Mouse (Mus musculus): ENCODE results near the gene Lipf.

The Lipf gene

DNA sequence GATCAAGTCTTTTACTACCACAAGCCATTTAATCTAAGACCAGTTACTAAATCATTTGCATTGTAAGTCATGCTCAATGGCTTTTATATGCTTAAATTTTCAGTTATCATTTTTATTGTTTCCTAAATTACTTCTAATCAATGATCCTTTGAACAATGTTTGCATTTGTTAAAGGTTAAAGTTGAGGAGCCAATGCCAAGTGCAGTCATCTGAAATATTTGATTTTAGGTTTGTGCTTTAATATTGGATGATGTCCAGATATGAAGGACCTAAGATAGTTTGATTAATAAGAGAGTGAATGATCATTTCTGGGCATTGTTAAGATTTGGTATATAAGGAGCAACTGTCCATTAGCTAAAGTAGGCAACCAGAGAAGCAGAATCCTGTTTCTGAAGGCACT is at the start of gene Lipf:
TSS of gene Lipf (plus strand) at position 301 of the 400 bp plus-strand sequence.
- DNase-seq (ENCODE audit: low read depth, low spot score) = no peak

DNA sequence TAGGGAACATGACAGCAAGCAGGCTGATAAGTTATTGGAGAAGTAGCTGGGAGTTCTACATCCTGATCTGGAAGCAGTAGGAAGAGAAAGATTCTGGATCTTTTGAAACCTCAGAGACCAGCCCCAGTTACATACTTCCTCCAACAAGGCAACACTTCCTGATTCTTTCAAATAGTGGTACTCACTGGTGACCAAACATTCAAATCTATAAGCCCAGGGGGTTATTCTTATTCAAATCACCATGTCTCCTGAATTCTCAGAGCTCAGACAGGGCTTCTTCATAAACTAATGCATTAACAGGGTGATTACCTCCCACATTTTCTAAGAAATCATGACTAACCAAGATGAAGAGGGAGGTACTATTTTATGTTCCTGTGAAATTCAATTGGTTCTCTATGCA is 36.9 kb upstream of the Lipf start:
- no peak for DNase-seq (ENCODE audit: low read depth, low spot score)

DNA sequence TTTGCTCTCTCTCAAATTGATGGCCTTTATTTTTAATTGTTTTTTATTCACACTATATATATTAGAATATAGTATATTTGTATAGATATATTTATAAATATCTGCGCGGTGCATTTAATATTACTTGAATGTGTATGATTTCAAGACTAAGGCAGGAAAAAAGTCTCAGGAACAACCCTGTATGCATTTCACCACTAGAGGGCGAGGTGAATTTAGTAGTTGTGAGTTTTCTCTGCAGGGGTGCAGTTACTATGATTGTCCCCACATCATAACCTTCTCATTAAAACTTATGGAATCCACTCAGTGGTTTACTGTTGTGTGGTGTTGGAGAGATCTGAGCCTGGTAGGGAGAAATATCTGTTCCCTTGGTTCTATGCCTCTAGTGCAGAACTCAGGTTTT is 18.0 kb downstream of the Lipf start:
- DNase-seq (ENCODE audit: low read depth, low spot score) = peak; percentile 39

DNA sequence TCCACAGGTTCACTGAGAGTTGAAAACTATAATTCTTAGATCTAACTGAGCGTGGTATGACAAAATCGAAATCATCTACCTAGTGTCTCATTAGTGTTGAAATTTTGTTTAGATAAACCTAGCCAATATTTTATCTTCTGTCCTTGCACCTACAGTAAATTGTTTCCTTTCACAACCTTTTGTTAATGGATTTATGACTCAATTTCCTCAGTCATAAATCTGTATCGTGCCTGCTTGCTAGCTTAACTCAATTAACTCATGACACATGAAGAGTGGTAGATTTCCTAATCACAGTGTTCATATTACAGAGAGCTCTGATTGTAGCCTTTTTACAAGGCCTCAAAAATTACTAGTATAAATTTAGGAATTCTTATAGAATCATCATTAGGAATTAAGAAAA is 22.1 kb downstream of the Lipf start:
- DNase-seq (ENCODE audit: low read depth, low spot score) = no peak

DNA sequence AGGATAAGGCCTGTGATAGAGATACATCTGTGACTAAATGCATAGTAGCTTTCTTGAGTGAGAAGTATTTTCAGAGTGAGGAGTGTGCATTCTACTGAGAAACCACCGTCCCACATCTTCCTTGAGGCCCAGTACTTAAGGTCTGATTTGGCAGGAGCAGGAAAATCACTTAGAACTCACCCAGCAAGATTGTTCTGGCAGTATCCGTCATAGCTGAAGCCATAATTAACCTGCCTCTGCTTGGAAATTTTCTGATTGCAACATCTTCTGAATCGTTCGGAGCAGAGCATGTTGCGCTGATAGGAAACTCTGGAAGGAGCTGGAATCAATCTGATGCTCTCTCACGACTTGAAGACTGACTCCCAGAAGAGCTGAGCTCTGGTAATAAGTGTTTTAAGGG is 47.0 kb downstream of the Lipf start, which contains the start of gene Lipk:
TSS of gene Lipk (plus strand) at position 289 of the 400 bp plus-strand sequence.
- no peak for DNase-seq (ENCODE audit: low read depth, low spot score)

DNA sequence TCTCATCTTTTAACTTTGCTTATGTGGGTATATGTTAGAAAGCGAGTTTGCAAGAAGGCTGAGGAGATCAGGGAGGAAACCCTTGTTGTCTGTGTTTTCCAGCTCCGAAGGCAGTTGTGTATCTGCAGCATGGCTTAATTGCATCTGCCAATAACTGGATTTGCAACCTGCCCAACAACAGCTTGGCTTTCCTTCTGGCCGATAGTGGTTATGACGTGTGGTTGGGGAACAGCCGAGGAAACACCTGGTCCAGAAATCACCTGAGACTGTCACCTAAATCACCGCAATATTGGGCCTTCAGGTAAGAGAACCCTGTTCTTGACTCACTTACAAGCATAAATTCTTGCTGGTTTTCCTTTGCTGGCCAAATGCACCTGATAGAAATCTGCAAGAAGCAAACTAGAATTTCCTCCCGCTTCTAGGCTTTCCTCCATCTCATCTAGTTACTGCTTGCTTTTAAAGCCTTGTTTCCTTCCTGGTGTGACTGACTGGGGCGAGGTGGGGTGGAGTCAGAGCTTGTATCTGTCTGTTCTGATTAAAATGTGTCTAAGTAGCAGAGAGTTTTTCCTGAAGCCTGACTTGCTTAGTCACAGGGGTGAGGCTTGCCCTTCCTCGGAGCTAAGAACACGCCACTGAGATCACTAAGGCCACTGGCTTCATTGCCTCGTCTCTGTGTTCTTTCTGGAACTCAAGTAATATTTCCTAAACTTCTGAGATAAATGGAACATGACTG is 60.6 kb downstream of the Lipf start:
- DNase-seq (ENCODE audit: low read depth, low spot score) = peak; percentile 8

DNA sequence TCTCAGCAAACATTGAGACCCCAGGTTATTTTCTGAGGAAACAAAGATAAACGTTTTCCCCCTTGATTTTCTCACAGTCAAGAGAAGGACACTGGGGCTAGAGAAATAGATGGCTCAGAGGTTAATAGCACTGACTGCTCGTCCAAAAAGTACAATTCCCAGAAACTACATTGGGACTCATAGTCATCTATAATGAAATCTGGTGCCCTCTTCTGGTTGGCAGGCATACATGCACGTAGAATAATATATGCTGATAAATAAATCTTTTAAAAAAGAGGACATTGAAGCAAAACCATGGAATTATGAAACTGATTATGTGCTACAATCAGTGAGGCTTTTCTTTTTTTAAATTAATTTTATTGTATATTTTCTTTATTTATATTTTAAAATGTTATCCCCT is 61.8 kb downstream of the Lipf start:
- peak; percentile 13 for DNase-seq (ENCODE audit: low read depth, low spot score)

Measured in ZHBTc4 (cell line).